Mouse (Mus musculus) mesoderm, embryonic 11.5 days (tissue): Measurements from ENCODE around the gene Rbm8a.

Experiments
- DNase-seq: peaks from one replicate; pipeline ENCODE4 v3.0.0-alpha.2; 2012; ENCODE audit warnings: low read depth, low spot score

The Rbm8a gene

GRCm38 (mm10) chr3:96629729-96630600 is at the start of gene Rbm8a:
Gene Rbm8a, plus strand, starts transcription at chr3:96629933.
- DNase-seq = peak; percentile 99

GRCm38 (mm10) chr3:96581141-96581540 is 48.6 kb upstream of the Rbm8a start:
- DNase-seq = no peak

GRCm38 (mm10) chr3:96581771-96582515 is 47.8 kb upstream of the Rbm8a start:
- DNase-seq = no peak

- DNase-seq = no peak
These were observed 46.3 kb upstream of the Rbm8a start for GRCm38 (mm10) chr3:96583386-96583785.

- DNase-seq = no peak
These were observed 39.1 kb upstream of the Rbm8a start for GRCm38 (mm10) chr3:96590657-96591056.

GRCm38 (mm10) chr3:96593374-96593773 is 36.4 kb upstream of the Rbm8a start:
- DNase-seq = no peak

- DNase-seq = peak; percentile 90
These were observed 35.8 kb upstream of the Rbm8a start, which contains the start of gene Polr3gl for GRCm38 (mm10) chr3:96593790-96594560. Gene Polr3gl, minus strand, starts transcription at chr3:96594181.

- no peak for DNase-seq
These were observed 34.9 kb upstream of the Rbm8a start for GRCm38 (mm10) chr3:96594851-96595250.

- DNase-seq = no peak
These were observed 34.1 kb upstream of the Rbm8a start for GRCm38 (mm10) chr3:96595661-96596060.

GRCm38 (mm10) chr3:96596228-96596707 is 33.5 kb upstream of the Rbm8a start, which contains the start of gene Ankrd34a:
Gene Ankrd34a, plus strand, starts transcription at chr3:96596636.
- no peak for DNase-seq

GRCm38 (mm10) chr3:96596855-96597254 is 32.9 kb upstream of the Rbm8a start:
- DNase-seq = no peak

- peak; percentile 47 for DNase-seq
These were observed 32.3 kb upstream of the Rbm8a start for GRCm38 (mm10) chr3:96597435-96597891.

GRCm38 (mm10) chr3:96598156-96599068 is 31.3 kb upstream of the Rbm8a start:
- DNase-seq = peak; percentile 73

- no peak for DNase-seq
These were observed 30.7 kb upstream of the Rbm8a start for GRCm38 (mm10) chr3:96599069-96599393.

- no peak for DNase-seq
These were observed 30.3 kb upstream of the Rbm8a start for GRCm38 (mm10) chr3:96599411-96599810.

- DNase-seq = peak; percentile 97
These were observed 29.0 kb upstream of the Rbm8a start, which contains the start of gene Lix1l for GRCm38 (mm10) chr3:96600639-96601250. Gene Lix1l, plus strand, starts transcription at chr3:96601149.

GRCm38 (mm10) chr3:96601251-96601787 is 28.4 kb upstream of the Rbm8a start:
- peak; percentile 61 for DNase-seq

GRCm38 (mm10) chr3:96601941-96602703 is 27.6 kb upstream of the Rbm8a start:
- no peak for DNase-seq

- DNase-seq = no peak
These were observed 27.0 kb upstream of the Rbm8a start for GRCm38 (mm10) chr3:96602704-96603084.
